Mouse (Mus musculus): Measurements from ENCODE around the gene Wfdc1. TPM values are rescaled to one million over a fixed set of nuclear protein-coding genes. Genes with fewer than 3 reads are reported as not detected.

Gene Wfdc1
- polyA plus RNA-seq, 1 experiment from 2014 or later = 4.2 TPM

DNA sequence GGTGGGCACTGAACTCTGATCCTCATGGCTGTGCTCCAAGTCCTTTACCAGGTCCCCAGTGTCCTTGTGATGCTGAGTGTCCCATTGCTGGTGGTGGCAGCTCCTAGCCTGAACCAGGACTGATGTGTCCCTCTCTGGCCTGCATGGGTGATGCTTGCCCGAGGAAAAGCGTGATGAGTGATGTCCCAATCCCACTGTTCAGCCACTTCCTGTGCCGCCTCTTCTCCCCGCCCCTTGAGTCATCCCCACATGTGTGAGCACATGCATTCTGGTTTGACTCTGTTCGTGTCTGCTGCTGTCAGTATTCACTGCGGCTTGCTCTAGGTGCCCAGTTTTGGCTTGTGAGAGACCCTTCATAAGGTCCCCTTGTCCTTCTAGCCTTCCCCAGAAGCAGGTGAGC, 46.1 kb downstream of the Wfdc1 start:
- H3K4me2 ChIP-seq (ENCODE audit: low read length) = no peak overlapping the region
- no peaks in the 10 kb centered on the region for H3K36me3 ChIP-seq (ENCODE audit: control insufficient read depth, insufficient read depth)
- H3K27me3 ChIP-seq (replicated peaks; ENCODE audit: control insufficient read depth, insufficient read depth, low read length) = no peaks in the 10 kb centered on the region
- H3K9me3 ChIP-seq (ENCODE audit: control insufficient read depth, low read length) = no peaks in the 10 kb centered on the region
- no peak for ATAC-seq
- no peak overlapping the region for H3K4me3 ChIP-seq (replicated peaks; ENCODE audit: low read length)
- H3K9ac ChIP-seq (replicated peaks; ENCODE audit: low read depth, low read length) = no peak overlapping the region
- H3K4me1 ChIP-seq (replicated peaks; ENCODE audit: control insufficient read depth, insufficient read depth, low read length) = no peaks in the 10 kb centered on the region
- H3K27ac ChIP-seq (ENCODE audit: low read length) = no peak overlapping the region
- WGBS = 80% methylated on average over 6 of the region's 6 CpGs

DNA sequence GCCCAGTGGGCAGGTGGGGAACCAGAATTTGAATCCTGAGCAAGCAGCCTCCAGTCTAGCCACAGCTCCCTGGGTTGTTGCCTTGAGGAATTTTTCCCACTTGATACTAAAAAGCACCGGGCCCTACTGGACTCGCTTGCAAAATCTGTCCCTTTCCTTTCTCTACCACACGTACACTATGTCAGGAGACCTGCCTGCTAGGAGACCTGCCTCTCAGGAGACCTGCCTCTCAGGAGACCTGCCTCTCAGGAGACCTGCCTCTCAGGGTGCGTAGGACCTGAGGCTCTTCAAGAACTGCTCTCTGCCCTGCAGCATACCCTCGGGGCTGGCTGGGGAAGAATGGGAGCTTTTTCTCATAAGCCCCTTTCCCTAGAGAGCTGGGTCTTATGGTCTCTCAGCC, 47.3 kb downstream of the Wfdc1 start:
- Histone ChIP-seq H3K4me2 (ENCODE audit: low read length) (no peak overlapping the region), H3K9ac (replicated peaks; ENCODE audit: low read depth, low read length) (no peak overlapping the region), H3K4me3 (replicated peaks; ENCODE audit: low read length) (no peak overlapping the region), H3K36me3 (ENCODE audit: control insufficient read depth, insufficient read depth) (no peaks in the 10 kb centered on the region), H3K27ac (ENCODE audit: low read length) (no peak overlapping the region), H3K4me1 (replicated peaks; ENCODE audit: control insufficient read depth, insufficient read depth, low read length) (no peaks in the 10 kb centered on the region), H3K9me3 (ENCODE audit: control insufficient read depth, low read length) (no peaks in the 10 kb centered on the region), H3K27me3 (replicated peaks; ENCODE audit: control insufficient read depth, insufficient read depth, low read length) (no peaks in the 10 kb centered on the region)
- ATAC-seq = no peak
- 71% methylated on average over 5 of the region's 5 CpGs for WGBS

DNA sequence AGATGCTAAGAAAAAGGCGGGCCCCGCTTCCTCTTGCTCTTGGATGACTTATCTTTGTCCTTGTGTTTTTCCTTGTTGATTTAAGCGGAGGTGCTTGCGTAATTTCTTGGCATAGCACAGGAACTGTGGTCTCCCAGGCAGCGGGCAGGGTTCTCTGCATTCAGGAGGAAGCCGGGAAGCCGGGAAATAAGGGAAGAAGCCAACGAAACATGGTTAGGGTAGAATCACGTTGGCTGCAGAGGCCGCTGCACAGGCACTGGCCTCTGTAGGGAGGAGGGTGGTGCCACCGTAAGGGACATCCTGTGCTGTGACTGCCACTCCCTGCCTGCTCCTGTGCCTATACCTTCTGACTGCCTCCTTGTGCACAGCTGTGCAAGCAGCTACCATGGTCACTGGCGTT, 49.1 kb downstream of the Wfdc1 start:
- Histone ChIP-seq H3K4me1 (replicated peaks; ENCODE audit: control insufficient read depth, insufficient read depth, low read length) (no peaks in the 10 kb centered on the region), H3K36me3 (ENCODE audit: control insufficient read depth, insufficient read depth) (no peaks in the 10 kb centered on the region), H3K4me2 (ENCODE audit: low read length) (no peak overlapping the region), H3K4me3 (replicated peaks; ENCODE audit: low read length) (no peak overlapping the region), H3K27ac (ENCODE audit: low read length) (no peak overlapping the region), H3K27me3 (replicated peaks; ENCODE audit: control insufficient read depth, insufficient read depth, low read length) (no peaks in the 10 kb centered on the region), H3K9ac (replicated peaks; ENCODE audit: low read depth, low read length) (no peak overlapping the region), H3K9me3 (ENCODE audit: control insufficient read depth, low read length) (no peaks in the 10 kb centered on the region)
- WGBS = 78% methylated on average over 12 of the region's 12 CpGs
- ATAC-seq = no peak

DNA sequence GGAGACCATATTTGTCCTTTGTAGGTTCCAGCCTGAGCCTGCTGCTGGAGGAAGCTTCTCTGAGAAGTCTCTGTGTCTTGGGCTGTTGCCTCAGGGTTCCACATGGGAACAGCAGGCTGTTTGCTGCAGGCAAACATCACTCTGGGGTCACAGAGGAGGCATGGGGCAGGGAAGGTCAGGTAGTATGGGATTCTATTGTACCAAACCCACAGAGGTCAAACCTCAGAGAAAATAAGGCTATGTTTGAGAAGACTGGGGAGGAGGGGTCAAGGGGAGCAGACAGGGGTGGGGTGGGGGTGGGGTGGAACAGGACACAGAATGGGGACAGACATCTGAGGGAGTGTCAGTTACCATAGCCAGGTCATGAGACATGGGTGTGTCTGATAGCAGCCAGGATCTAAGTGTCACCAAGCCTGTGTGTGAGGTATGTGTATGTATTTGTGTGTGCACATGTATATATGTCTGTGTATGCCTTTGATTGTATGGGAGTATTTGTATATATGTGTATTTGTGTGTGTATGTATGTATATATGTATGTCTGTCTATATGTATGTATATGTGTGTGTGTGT, 50.6 kb downstream of the Wfdc1 start:
- no peak overlapping the region for H3K4me2 ChIP-seq (ENCODE audit: low read length)
- H3K36me3 ChIP-seq (ENCODE audit: control insufficient read depth, insufficient read depth) = no peaks in the 10 kb centered on the region
- H3K4me3 ChIP-seq (replicated peaks; ENCODE audit: low read length) = no peak overlapping the region
- H3K27ac ChIP-seq (ENCODE audit: low read length) = no peak overlapping the region
- no peak overlapping the region for H3K9ac ChIP-seq (replicated peaks; ENCODE audit: low read depth, low read length)
- no peaks in the 10 kb centered on the region for H3K27me3 ChIP-seq (replicated peaks; ENCODE audit: control insufficient read depth, insufficient read depth, low read length)
- no peaks in the 10 kb centered on the region for H3K4me1 ChIP-seq (replicated peaks; ENCODE audit: control insufficient read depth, insufficient read depth, low read length)
- no peak for ATAC-seq
- no peaks in the 10 kb centered on the region for H3K9me3 ChIP-seq (ENCODE audit: control insufficient read depth, low read length)

DNA sequence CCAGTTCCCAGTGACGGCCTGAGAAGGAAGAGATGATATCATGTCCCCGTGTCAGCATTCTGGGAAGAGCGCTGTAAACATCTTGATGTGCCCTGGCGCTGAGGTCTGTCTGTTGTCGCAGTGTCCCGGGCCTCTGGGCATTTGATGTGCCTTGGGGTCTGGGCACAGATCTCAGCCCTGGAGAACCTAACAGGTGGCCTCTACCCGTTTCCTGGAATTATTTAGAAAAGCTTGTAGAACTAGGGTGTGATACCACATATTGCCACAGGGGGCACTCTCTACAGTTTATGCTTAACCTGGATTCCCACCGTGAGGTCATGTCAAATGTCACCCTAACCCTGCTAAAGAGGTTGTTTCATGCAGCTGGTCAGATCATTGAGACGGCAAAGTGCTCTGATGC, 51.6 kb downstream of the Wfdc1 start:
- Histone ChIP-seq H3K9ac (replicated peaks; ENCODE audit: low read depth, low read length) (no peak overlapping the region), H3K27me3 (replicated peaks; ENCODE audit: control insufficient read depth, insufficient read depth, low read length) (no peaks in the 10 kb centered on the region), H3K4me3 (replicated peaks; ENCODE audit: low read length) (no peak overlapping the region), H3K27ac (ENCODE audit: low read length) (no peak overlapping the region), H3K36me3 (ENCODE audit: control insufficient read depth, insufficient read depth) (no peaks in the 10 kb centered on the region), H3K4me2 (ENCODE audit: low read length) (no peak overlapping the region), H3K4me1 (replicated peaks; ENCODE audit: control insufficient read depth, insufficient read depth, low read length) (no peaks in the 10 kb centered on the region), H3K9me3 (ENCODE audit: control insufficient read depth, low read length) (no peaks in the 10 kb centered on the region)
- 63% methylated on average over 9 of the region's 9 CpGs for WGBS
- ATAC-seq = no peak

DNA sequence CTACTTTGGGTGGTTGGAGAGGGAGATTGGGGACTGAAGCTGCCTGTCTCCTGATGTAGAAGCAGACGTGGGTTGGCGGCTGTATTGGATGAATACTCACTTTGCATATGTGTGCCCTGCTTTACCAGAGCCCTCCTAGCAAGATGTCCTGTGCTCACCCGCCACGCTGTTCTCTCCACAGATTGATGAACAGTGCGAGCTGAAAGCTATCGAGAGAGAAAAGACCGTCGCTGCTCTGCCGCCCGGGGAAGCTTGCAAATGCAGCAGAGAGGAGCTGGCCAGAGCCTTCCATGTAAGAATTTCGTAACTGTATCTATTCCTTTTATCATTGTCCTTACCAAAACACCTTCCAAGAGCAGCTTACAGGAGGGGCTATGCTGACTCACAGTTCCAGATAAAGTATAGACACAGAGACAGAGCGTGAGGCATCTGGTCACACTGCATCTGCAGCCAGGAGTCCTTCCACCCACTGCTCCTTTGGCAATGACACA, 52.9 kb downstream of the Wfdc1 start:
- no peaks in the 10 kb centered on the region for H3K9me3 ChIP-seq (ENCODE audit: control insufficient read depth, low read length)
- H3K36me3 ChIP-seq (ENCODE audit: control insufficient read depth, insufficient read depth) = no peaks in the 10 kb centered on the region
- H3K9ac ChIP-seq (replicated peaks; ENCODE audit: low read depth, low read length) = no peak overlapping the region
- no peak overlapping the region for H3K4me2 ChIP-seq (ENCODE audit: low read length)
- WGBS = 68% methylated on average over 12 of the region's 12 CpGs
- H3K27me3 ChIP-seq (replicated peaks; ENCODE audit: control insufficient read depth, insufficient read depth, low read length) = no peaks in the 10 kb centered on the region
- H3K27ac ChIP-seq (ENCODE audit: low read length) = no peak overlapping the region
- no peak overlapping the region for H3K4me3 ChIP-seq (replicated peaks; ENCODE audit: low read length)
- H3K4me1 ChIP-seq (replicated peaks; ENCODE audit: control insufficient read depth, insufficient read depth, low read length) = no peaks in the 10 kb centered on the region
- no peak for ATAC-seq

DNA sequence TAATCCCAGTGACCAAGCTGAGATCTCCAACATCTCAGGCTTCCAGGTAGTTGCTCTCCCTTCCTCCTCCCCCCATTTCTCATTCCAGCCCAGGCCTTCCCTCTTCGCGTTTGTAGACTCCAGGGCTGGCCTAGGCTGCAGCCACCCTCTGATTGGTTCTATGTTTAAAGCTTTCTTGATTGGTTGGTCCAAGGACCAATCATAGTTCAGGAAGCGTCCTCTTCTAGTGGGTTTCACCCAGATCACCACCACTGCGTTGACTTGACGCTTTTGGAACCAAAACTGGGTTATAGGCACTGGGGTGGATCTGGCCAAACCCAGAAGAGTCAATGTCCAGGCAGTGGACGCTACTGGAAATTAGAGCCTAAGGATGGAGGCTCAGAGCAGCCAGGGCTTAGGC, 56.2 kb downstream of the Wfdc1 start:
- H3K4me1 ChIP-seq (replicated peaks; ENCODE audit: control insufficient read depth, insufficient read depth, low read length) = no peaks in the 10 kb centered on the region
- H3K27ac ChIP-seq (ENCODE audit: low read length) = no peak overlapping the region
- no peak overlapping the region for H3K4me2 ChIP-seq (ENCODE audit: low read length)
- no peak overlapping the region for H3K4me3 ChIP-seq (replicated peaks; ENCODE audit: low read length)
- 68% methylated on average over 6 of the region's 6 CpGs for WGBS
- ATAC-seq = no peak
- H3K36me3 ChIP-seq (ENCODE audit: control insufficient read depth, insufficient read depth) = no peaks in the 10 kb centered on the region
- no peaks in the 10 kb centered on the region for H3K9me3 ChIP-seq (ENCODE audit: control insufficient read depth, low read length)
- H3K27me3 ChIP-seq (replicated peaks; ENCODE audit: control insufficient read depth, insufficient read depth, low read length) = no peaks in the 10 kb centered on the region
- H3K9ac ChIP-seq (replicated peaks; ENCODE audit: low read depth, low read length) = no peak overlapping the region

DNA sequence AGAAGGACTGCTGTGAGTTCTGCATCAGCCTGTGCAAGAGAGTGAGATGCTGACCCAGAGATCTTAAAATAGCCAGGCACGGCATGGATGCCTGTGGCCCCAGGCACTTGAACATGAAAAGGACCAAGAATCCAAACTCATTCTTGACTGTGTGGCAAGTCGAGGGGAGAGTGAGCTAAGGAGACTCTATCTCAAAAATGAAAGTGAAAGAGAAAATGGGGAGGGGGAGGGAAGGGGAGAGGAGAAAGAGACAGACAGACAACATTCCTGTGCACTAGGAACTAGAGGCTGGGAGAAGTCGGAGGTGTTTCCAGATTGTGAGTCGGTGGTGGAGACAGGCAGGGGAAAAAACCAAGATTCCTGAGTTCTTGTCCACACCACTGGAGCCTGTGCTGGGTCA, 57.5 kb downstream of the Wfdc1 start:
- Histone ChIP-seq H3K4me3 (replicated peaks; ENCODE audit: low read length) (no peak overlapping the region), H3K4me2 (ENCODE audit: low read length) (no peak overlapping the region), H3K9me3 (ENCODE audit: control insufficient read depth, low read length) (no peaks in the 10 kb centered on the region), H3K9ac (replicated peaks; ENCODE audit: low read depth, low read length) (no peak overlapping the region), H3K27ac (ENCODE audit: low read length) (no peak overlapping the region), H3K36me3 (ENCODE audit: control insufficient read depth, insufficient read depth) (no peaks in the 10 kb centered on the region), H3K27me3 (replicated peaks; ENCODE audit: control insufficient read depth, insufficient read depth, low read length) (no peaks in the 10 kb centered on the region), H3K4me1 (replicated peaks; ENCODE audit: control insufficient read depth, insufficient read depth, low read length) (no peaks in the 10 kb centered on the region)
- WGBS = 70% methylated on average over 4 of the region's 4 CpGs
- ATAC-seq = no peak

DNA sequence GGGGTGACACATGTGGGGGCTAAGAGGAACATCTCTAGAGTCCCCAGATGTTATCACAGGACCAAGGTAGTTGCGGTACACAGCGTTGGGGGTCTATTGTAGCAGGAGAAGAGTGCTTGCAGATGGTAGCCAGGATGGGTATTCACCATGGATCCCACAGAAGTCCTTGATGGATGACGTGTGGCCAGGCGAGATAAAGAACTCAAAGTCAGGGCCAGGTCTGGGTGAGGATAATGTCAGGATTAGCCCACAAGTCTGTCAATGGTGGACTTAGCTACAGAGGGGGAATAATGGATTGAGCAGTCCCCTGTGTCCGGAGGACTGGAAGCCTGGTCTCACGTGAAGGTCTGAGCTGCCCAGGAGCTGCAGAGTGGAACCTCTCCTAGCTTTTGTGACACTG, 58.4 kb downstream of the Wfdc1 start:
- 85% methylated on average over 6 of the region's 6 CpGs for WGBS
- Histone ChIP-seq H3K4me1 (replicated peaks; ENCODE audit: control insufficient read depth, insufficient read depth, low read length) (no peaks in the 10 kb centered on the region), H3K4me3 (replicated peaks; ENCODE audit: low read length) (no peak overlapping the region), H3K27me3 (replicated peaks; ENCODE audit: control insufficient read depth, insufficient read depth, low read length) (no peaks in the 10 kb centered on the region), H3K9ac (replicated peaks; ENCODE audit: low read depth, low read length) (no peak overlapping the region), H3K9me3 (ENCODE audit: control insufficient read depth, low read length) (no peaks in the 10 kb centered on the region), H3K36me3 (ENCODE audit: control insufficient read depth, insufficient read depth) (no peaks in the 10 kb centered on the region), H3K4me2 (ENCODE audit: low read length) (no peak overlapping the region), H3K27ac (ENCODE audit: low read length) (no peak overlapping the region)
- no peak for ATAC-seq

DNA sequence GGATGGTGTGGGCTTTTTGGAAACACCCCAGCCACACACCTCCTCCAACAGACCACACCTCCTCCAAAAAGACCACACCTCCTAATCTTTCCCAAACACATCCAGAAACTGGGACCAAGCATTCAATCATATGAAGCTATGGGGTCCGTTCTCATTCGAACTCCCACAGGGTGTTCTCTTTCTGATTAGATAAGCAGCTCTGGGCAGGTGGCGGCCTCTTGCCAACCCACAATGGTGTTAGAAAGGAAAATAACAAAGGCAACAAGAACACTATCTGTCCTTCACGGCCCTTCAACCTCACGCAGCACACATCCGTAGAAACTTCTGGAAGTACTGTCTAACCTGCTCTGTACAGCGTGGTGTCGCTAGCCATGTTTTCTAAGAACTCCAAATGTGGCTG, 60.9 kb downstream of the Wfdc1 start:
- H3K4me2 ChIP-seq (ENCODE audit: low read length) = no peak overlapping the region
- no peak overlapping the region for H3K4me3 ChIP-seq (replicated peaks; ENCODE audit: low read length)
- H3K36me3 ChIP-seq (ENCODE audit: control insufficient read depth, insufficient read depth) = no peaks in the 10 kb centered on the region
- H3K9me3 ChIP-seq (ENCODE audit: control insufficient read depth, low read length) = no peaks in the 10 kb centered on the region
- no peak overlapping the region for H3K27ac ChIP-seq (ENCODE audit: low read length)
- ATAC-seq = no peak
- H3K27me3 ChIP-seq (replicated peaks; ENCODE audit: control insufficient read depth, insufficient read depth, low read length) = no peaks in the 10 kb centered on the region
- no peaks in the 10 kb centered on the region for H3K4me1 ChIP-seq (replicated peaks; ENCODE audit: control insufficient read depth, insufficient read depth, low read length)
- H3K9ac ChIP-seq (replicated peaks; ENCODE audit: low read depth, low read length) = no peak overlapping the region
- WGBS = 84% methylated on average over 8 of the region's 8 CpGs
